Mouse (Mus musculus): ENCODE results near the gene Olfr194.

- TF ChIP-seq CTCF (IDR thresholded peaks at IDR 0.05) (no peak), EP300 (IDR thresholded peaks at IDR 0.05) (no peak)
Measured at GRCm38 (mm10) chr16:59151996-59152395, 31.1 kb upstream of the Olfr194 start.
